Mouse (Mus musculus) yolk sac, embryonic 10.5 days (tissue): ENCODE results near the gene Cpeb4.
A peak's percentile ranks its signal among the peaks of the same experiment; 100 is the strongest.
"Not testable (repeated sequence)": the region's sequence is repeated elsewhere in the genome, so short reads cannot be mapped to it uniquely, and the experiment has no call there.

Source experiments
- DNase-seq: peaks from one replicate; pipeline ENCODE4 v3.0.0-alpha.2; 2017; ENCODE audit warnings: low spot score

The Cpeb4 gene

GRCm38 (mm10) chr11:31871911-31872310, at the start of gene Cpeb4:
Gene Cpeb4 (plus strand): TSS chr11:31872211.
- DNase-seq: no peak

- DNase-seq: no peak
Observed at GRCm38 (mm10) chr11:31822556-31822955, 49.5 kb upstream of the Cpeb4 start.

GRCm38 (mm10) chr11:31823513-31823912, 48.5 kb upstream of the Cpeb4 start:
- DNase-seq: no peak

- peak; percentile 90 for DNase-seq
Observed at GRCm38 (mm10) chr11:31824504-31825166, 47.4 kb upstream of the Cpeb4 start.

- DNase-seq: peak; percentile 76
Observed at GRCm38 (mm10) chr11:31828011-31828770, 43.8 kb upstream of the Cpeb4 start.

GRCm38 (mm10) chr11:31828771-31829072, 43.3 kb upstream of the Cpeb4 start:
- no peak for DNase-seq

- DNase-seq: peak; percentile 33
Observed at GRCm38 (mm10) chr11:31830213-31831151, 41.5 kb upstream of the Cpeb4 start.

GRCm38 (mm10) chr11:31831451-31831850, 40.6 kb upstream of the Cpeb4 start:
- DNase-seq: no peak

- DNase-seq: no peak
Observed at GRCm38 (mm10) chr11:31831983-31832382, 40.0 kb upstream of the Cpeb4 start.

GRCm38 (mm10) chr11:31832439-31832980, 39.5 kb upstream of the Cpeb4 start:
- DNase-seq: no peak

- no peak for DNase-seq
Observed at GRCm38 (mm10) chr11:31833506-31833905, 38.5 kb upstream of the Cpeb4 start.

GRCm38 (mm10) chr11:31835352-31835751, 36.7 kb upstream of the Cpeb4 start:
- DNase-seq: no peak

GRCm38 (mm10) chr11:31837243-31837642, 34.8 kb upstream of the Cpeb4 start:
- no peak for DNase-seq

- DNase-seq: no peak
Observed at GRCm38 (mm10) chr11:31837753-31838152, 34.3 kb upstream of the Cpeb4 start.

- DNase-seq: no peak
Observed at GRCm38 (mm10) chr11:31838442-31839083, 33.4 kb upstream of the Cpeb4 start.

- DNase-seq: no peak
Observed at GRCm38 (mm10) chr11:31839084-31839460, 32.9 kb upstream of the Cpeb4 start.

- DNase-seq: no peak
Observed at GRCm38 (mm10) chr11:31842171-31842959, 29.6 kb upstream of the Cpeb4 start.

- DNase-seq: peak; percentile 48
Observed at GRCm38 (mm10) chr11:31843177-31843833, 28.7 kb upstream of the Cpeb4 start.

- DNase-seq: peak; percentile 80
Observed at GRCm38 (mm10) chr11:31843834-31844188, 28.2 kb upstream of the Cpeb4 start.

GRCm38 (mm10) chr11:31845111-31845510, 26.9 kb upstream of the Cpeb4 start:
- not testable (repeated sequence) for DNase-seq
